Mouse (Mus musculus): ENCODE measurements around the gene Leo1. TPM values are rescaled to one million over a fixed set of nuclear protein-coding genes. Genes with fewer than 3 reads are reported as not detected.
"Not testable (repeated sequence)": the region's sequence is repeated elsewhere in the genome, so short reads cannot be mapped to it uniquely, and the experiment has no call there.

The Leo1 gene
- total RNA-seq, 4 experiments from 2014 or later: 20.7 to 25.8 (median 22.3) TPM

DNA sequence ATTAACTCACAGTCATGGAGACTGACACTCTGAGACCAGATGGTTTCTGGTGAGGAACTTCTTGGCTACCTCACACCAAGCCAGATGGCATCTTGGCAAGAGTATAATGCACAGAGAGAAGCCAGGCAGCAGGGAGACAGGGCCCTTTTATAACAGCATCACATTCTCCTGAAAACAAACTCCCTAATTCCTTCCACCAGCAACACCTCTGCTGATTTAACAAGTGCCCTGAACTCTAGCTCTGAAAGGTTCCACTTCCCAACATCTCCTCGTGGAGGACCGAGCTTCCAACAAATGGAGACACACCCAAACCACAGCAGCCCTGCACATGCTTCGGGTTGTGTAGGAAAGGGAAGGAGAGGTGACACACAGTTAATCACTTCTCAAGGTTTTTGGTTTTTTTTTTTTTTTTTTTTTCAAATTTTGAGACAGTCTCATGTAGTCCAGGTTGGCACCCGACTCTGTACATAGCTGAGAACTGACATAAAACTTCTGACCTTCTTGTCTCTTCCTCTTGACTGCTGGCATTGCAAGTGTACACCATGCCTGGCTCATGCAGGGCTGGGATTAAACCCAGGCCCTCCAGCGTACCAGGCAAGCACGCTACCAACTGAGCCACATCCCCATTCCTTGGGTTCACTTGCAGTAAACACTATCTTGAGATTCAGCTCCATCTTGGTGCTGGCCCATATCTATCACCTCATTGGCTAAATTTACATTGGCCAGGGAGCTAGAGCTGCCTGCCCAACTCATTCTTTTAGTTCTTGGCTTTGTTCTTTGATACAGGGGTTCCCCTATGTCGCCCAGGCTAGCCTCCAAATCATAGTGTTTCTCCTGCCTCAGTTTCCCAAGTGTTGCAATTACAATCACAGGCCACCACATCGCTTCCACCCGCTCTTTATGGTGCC lies 13.7 kb upstream of the Leo1 start:
- DNase-seq: no peak

DNA sequence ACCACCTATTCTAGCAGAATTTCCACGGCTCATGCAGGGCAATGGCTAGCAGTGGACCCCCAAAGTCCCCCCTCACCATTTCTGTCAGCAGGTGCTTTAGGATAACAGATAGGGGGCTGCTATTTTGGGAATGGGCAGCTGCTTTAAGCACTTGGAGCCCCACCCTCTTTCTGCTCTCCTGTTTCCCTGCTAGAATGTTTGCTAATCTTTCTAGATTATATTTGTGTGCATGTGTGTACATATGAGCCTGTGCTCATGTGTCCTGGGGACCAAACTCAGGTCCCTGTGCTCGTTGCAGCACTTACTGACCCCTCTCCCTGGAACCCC lies 13.1 kb upstream of the Leo1 start:
- no peak for DNase-seq

DNA sequence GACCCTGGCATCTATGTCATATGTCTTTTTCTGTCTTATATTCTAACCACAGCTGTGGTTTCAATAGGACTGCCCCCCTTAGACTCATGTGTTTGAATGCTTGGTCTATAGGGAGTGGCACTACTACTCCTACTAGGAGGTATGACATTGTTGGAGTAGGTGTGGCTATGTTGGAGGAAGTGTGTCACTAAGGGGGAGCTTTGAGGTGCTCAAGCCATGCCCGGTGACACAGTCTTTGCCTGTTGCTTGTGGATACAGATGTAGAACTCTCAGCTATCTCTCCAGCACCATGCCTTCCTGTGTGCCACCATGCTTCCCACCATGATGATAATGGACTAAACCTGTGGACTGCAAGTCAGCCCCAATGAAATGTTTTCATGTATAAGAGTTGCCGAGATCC lies 12.3 kb upstream of the Leo1 start:
- no peak for DNase-seq

DNA sequence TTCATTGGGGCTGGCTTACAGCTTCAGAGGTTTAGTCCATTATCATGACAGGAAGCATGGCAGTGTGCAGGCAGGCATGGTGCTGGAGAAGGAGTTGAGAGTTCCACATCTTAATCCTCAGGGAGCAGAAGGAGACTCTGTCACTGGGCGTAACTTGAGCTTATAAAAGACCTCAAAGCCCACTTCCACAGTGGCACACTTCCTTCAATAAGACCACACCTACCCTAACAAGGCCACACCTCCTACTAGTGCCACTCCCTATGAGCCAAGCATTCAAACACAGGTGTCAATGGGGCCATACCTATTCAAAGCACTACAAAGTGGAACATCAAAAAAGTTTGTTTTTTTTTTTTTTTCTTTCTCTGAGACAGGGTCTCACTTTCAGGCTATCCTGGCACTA lies 11.7 kb upstream of the Leo1 start:
- DNase-seq: no peak

DNA sequence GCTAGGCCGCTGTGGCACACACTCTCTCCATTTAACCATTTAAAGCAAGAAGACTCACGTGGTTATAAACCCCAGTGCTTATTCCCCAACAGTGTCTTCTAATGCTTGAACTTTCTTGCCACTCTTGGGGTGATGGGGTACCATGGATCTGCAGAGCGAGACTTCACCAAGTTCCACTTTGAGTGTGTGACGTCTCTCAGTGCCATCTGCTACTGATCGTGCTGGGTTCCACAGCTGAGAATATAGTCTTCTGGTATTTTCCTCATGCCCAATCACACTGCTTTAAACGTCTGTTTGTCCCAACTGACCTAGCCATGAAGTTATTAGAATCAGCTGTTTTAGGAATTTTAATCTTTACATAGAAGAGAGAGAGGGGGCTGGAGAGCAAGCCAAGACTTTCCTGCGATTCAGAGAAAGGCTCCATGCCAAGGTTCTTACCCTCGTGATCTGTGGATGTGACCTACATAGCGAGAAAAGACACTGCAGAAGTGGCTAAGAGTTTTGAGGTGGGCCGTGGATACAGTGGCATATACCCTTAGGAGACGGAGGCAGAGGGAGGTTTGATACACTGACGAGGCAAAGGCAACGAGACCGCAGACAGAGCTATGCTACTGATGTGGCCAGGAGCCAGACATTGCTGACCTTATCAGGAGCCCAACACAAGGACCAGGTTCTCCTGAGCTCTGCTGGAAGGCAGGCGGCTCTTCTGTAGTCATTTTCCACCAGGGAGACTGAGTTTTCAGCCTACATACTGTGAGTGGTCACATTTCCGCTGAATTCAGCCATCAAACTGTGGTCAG lies 10.3 kb upstream of the Leo1 start:
- DNase-seq: peak; percentile 42

DNA sequence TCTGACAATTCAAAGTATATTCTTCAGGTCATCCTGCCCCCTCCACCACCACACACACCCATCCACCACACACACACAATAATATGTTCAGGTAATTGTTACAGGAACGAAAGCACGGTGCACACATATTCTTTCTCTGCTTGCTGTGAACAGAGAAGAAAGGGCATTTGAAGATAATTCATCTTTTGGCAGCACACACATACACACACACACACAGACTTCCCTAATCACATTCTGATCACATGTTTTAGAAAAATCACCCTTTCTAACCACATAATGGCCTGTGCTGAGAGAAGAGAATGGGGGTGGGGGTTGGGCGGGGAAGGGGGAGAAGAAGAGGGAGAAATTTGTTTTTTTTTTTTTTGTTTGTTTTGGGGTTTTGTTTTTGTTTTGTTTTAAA lies 8.6 kb upstream of the Leo1 start:
- no peak for DNase-seq

DNA sequence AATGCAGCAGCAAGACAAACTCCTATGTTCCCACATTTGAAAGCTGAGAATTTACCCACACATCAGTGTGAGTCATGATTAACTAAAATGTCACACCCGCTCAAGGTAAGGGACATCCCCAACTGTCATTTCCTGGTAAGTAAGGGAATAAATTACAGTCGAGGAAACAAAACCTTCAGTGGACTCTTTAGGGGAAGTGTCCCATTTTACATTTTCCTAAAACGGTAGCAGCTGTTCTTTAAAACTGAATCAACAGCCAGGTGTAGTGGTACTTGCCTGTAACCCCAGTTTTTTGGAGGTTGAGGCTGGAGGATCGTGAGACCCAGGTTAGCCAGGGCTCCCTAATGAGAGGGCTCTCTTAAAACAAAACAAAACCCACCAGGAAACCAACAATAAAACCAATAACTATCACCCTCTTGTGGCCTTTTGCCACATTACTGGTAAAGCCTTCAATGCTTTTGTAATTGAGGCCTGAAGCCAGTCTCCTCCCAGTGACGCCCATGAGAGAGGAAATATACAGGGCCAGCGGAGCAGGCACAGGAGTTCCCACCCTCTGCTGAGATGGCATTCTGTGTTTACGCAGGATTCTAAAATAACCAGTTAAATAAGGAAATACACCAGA lies 7.0 kb upstream of the Leo1 start:
- DNase-seq: peak; percentile 19

DNA sequence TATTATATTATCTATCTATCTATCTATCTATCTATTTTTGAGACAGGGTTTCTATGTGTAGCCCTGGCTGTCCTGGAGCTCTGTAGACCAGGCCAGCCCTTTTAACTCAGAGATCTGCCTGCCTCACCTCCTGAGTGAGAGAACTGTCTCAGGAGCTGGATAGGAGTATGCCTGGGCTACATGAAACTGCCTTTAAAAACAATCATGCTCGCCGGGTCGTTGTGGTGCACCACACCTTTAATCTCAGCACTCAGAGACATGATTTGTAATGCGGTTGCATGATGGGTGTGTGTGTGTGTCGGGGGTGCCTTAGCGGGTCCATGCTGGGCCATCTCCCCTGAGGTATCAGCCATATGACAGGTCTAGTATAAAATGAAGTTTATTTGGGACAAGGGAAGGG lies 6.5 kb upstream of the Leo1 start:
- DNase-seq: no peak

DNA sequence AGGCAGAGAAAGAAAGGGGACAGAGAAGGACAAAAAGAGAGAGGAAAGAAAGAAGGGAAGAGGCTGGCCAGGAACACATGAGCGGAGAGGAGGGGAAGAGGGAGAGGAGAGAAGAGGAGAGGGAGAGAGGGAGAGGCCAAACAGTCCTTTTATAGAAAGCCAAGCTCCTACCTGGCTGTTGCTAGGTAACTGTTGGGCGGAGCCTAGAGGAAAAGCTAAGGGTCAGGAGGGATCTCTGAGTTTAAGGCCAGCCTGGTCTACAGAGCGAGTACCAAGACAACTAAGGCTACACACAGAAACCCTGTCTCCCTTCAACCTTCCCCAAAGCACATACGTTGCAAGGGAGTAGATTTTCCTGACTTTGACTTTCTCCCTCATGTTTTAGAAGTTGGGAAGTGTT lies 6.0 kb upstream of the Leo1 start:
- DNase-seq: no peak

DNA sequence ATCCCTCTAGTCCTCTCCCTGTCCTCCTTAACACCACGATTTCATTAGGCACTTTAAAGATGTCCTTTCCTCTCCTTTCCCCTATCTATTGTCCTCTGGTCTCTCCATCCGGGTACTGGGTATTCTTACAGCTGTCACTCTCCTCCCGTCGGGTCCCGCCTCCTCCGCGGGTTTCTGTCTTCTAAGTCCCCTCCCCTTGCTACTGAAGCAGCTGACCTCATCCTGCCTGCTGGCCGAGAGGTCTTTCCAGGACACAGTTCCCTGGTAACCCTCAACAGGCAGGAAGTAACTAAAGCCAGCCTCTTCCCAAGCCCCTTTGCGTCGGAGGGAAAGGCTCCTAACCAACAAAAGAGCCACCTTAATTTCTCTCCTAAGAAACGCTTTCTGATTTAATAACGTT lies 5.4 kb upstream of the Leo1 start:
- DNase-seq: peak; percentile 85

DNA sequence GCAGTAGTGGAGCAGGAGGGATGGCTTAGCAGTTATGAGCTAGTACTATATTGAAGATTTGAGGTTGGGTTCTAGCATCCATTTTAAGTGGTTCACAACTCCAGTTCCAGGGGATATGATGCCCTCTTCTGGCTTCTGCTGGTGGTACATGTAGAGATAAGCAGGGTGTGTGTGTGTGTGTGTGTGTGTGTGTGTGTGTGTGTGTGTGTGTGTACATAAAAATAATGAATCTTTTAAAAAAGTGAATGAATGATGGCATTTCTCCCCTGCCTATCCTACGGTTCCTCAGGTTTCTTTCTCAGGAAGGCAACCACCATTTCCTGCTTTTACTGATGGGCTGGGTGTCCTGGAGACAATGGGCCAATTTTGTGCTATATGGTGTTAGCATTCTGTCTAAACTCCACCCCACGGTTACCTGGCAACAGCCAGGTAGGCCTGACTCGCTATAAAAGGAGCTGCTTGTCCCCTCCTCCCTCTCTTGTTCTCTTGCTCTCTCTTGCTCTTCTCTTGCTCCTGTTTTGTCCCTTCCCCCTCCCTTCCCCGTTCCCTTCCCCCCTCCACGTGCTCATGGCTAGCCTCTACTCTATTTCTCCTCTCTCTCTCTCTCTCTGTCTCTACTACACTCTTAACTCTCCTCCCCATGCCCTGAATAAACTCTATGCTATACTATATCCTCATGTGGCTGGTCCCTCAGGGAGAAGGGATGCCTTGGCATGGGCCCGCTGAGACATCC lies 3.5 kb upstream of the Leo1 start:
- no peak for DNase-seq

DNA sequence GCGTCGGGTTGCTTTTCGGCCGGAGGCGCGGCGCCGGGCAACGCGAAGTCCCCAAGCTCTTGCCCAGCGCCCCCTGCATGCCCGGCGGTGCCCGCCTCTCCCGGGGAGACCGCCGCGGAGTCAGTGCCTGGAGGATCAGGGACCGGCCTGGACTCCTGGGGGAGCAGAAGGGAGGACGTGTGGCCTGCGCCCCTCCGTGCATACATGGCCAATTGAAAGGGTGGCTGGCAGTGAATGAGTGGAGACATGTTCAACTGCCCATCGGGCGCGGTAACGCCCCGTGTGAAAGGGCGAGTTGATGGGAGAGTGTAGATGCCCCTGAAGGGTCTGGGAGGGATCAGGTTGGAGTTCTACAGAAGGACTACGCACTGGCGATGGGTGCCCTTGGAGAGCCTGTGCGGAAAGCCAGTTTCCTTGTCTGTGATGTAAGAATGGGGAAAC lies 387 bp downstream of the Leo1 start:
- no peak for DNase-seq

DNA sequence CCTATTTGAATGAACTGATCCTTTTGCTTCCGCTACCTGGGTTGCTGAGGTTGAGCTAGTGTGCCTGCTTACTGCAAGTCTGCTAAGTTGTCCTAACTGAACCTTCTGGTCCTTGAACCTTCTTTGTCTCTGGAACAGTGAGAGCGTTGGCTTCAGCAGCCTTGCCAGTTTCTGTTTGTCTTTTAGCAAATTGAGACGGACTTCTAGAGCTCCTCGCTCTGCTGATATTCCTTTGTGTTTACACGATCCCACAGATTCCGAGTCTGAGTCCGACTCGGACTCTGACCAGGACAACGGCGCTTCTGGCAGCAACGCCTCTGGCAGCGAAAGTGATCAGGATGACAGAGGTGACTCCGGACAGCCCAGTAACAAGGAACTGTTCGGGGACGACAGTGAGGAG lies 3.7 kb downstream of the Leo1 start:
- no peak for DNase-seq

DNA sequence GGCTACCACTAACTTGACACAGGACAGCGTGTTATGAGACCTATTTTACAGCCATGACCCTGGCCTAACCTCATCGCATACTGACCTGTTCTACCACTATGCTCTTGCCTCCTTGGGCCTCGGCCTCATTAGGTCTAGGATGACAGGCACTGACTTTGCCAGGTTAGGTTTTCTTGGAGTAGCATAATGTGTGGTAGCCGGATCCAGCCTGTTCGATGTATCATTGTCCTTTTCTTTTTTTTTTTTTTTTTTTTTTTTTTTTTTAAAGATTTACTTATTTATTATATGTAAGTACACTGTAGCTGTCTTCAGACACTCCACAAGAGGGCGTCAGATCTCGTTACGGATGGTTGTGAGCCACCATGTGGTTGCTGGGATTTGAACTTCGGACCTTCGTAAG lies 5.2 kb downstream of the Leo1 start:
- DNase-seq: not testable (repeated sequence)

DNA sequence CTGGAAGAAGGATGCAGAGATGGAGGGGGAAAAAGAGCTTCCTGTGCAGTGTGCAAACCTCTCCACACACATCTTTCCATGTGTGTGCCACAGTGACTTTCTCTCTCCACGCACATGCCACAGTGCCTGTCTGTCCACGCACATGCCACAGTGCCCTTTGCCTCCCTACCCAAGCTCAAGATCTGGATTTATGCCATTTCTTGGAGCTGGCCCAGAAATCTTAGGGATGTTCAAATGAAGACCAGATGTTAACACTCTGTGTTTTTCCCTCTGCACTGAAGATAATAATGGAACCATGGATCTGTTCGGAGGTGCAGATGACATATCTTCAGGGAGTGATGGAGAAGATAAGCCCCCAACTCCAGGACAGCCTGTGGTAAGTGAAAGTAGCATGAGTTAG lies 6.7 kb downstream of the Leo1 start:
- no peak for DNase-seq

DNA sequence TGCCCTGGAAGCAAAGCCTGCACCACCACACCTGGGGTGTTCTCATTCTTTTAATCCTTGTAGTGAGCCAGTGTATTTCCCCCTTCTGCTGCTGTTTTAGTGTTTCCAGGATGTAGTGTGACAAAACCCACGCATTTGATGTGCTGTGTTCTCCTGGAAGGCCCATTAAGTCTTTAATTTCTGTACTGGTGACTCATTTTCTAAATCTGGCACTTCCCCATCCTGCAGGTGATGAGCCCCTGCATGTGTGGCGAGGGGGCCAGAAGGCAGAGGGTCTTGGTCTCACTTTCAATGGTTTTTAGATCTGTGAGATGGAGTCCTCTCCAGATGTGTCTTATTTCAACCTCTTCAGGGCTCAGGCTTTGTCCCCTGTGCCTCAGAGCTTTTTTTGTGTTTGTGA lies 12.7 kb downstream of the Leo1 start:
- no peak for DNase-seq

DNA sequence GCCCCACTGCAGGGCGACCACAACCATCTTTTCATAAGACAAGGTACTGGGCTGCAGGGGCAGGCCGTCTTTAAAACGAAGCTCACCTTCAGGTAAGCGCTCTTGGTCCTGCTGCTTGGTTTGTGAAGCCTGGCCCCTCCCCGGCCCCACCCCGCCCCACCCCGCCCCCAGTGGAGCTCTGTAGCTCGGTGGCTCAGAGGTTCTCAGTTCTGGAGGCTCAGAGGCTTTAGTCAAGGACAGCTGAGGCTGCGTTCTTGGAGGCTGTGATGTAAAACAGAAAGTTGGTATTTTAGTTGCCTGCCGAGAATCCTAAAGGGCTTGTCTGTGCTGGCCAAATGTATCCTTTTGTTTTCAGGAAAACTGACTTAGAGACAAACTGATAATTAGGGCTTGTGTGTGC lies 14.4 kb downstream of the Leo1 start:
- DNase-seq: no peak

DNA sequence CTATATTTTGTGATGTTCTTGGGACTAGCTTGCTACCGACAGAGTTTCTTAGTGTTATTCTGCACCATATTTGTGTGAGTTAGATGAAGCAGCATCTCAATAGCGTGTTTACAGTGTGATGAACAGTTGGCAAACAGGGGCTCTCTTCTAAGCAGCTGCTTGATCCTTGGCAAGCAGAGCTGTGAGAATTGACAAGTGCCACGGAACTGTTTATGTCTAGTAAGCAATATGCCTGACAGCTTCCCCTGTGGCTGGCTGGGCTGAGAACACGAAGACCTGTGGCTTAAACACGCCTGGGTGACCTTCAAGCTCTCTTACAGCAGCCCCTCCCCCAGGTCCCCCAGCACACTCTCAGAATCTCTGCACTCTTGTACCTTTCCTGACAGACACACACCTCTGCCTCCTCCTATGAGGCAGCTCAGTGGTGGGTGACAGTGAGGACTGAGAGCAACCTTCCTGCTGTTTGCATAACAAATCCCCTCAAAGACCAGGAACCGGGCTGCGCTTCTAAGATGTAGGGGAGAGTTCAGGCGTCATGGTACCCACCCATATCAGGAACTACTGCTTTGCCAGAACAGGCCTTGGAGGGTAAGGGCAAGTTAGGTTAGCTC lies 21.8 kb downstream of the Leo1 start:
- no peak for DNase-seq

DNA sequence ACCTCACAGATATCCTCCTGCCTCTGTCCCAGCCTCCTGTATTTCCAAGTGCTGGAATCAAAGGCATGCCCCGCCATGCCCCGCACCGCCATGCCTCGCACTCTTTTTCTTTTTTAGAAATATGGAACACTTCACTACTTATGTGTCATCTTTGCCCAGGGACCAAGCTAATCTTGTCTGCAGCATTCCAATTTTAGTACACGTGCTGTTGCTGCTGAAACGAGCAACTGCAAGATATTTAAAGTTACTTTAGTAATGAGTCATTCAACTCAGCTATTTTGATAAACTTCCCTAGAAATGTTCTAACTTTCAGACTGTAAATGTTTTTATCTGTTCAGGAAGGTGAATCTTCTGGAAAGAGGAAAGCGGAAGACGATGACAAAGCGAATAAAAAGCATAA lies 24.5 kb downstream of the Leo1 start:
- no peak for DNase-seq

DNA sequence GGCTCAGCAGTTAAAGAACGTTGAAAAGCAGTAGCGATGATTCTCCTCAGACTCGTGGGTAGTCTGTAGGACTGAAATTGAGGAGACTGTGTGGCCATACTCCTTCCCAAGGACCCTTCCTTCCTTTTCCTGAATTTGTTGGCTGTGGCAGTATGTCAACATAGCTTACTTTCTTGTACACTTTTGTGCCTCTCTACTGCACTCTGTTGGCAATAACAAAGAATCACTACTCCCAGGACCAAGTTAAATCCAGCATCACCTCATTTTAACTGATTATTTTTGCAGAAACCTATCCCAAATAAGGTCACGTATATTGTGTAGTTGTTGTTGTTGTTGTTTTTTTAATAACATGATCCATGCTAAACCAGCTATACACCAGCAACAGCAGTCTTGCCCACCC lies 25.3 kb downstream of the Leo1 start:
- DNase-seq: no peak

DNA sequence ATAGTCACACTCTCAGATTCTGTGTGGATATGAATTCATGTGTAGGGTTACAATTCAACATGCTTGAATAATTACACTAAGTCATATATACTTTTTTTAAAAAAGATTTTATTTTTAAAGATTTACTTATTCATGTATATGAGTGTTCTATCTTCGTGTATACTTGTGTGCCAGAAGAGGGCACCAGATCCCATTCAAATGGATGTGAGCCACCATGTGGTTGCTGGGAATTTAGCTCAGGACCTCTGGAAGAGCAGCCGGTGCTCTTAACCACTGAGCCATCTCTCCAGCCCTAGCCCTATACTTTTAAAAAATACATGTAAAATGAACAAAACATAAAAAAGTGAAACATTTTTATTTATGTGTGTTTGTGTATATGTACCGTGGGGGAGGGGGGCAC lies 26.3 kb downstream of the Leo1 start:
- DNase-seq: no peak

DNA sequence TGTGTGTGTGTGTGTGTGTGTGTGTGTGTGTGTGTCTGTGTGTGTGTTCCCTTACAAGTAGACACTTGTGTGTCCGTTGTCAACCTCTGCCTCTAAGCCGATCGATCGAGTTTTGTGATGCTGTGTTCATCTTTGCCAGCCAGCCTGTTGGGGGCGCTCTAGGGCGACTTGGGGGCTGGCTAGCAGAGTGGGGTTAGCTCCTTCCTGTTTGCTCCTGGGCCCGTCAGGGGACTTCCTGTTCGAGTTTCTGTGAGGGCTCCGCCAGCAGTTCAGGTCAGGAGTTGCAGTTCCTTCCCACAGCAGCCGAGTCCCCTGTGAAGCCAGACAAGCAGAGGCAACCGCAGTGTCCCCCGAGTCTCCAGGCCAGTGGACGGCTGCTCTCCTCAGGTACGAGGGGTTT lies 27.0 kb downstream of the Leo1 start:
- DNase-seq: no peak

Measured in adrenal gland, adult 8-10 months (tissue).